Mouse (Mus musculus): Measurements from ENCODE around the gene Gas1.
A peak's percentile ranks its signal among the peaks of the same experiment; 100 is the strongest.

Gene Gas1

GRCm38 (mm10) chr13:60177106-60177796 is at the start of gene Gas1:
Gene Gas1 (minus strand): TSS chr13:60177365.
- DNase-seq (ENCODE audit: low read depth, low spot score) = peak; percentile 30

GRCm38 (mm10) chr13:60226251-60226836 is 49.2 kb upstream of the Gas1 start:
- DNase-seq (ENCODE audit: low read depth, low spot score) = no peak

- no peak for DNase-seq (ENCODE audit: low read depth, low spot score)
Observed at GRCm38 (mm10) chr13:60225736-60226135, 48.6 kb upstream of the Gas1 start.

GRCm38 (mm10) chr13:60225276-60225675 is 48.1 kb upstream of the Gas1 start:
- DNase-seq (ENCODE audit: low read depth, low spot score) = no peak

GRCm38 (mm10) chr13:60223797-60224196 is 46.6 kb upstream of the Gas1 start:
- no peak for DNase-seq (ENCODE audit: low read depth, low spot score)

GRCm38 (mm10) chr13:60222336-60222735 is 45.2 kb upstream of the Gas1 start:
- DNase-seq (ENCODE audit: low read depth, low spot score) = no peak

- no peak for DNase-seq (ENCODE audit: low read depth, low spot score)
Observed at GRCm38 (mm10) chr13:60213896-60214295, 36.7 kb upstream of the Gas1 start.

GRCm38 (mm10) chr13:60207135-60207601 is 30.0 kb upstream of the Gas1 start:
- no peak for DNase-seq (ENCODE audit: low read depth, low spot score)

GRCm38 (mm10) chr13:60204746-60205145 is 27.6 kb upstream of the Gas1 start:
- no peak for DNase-seq (ENCODE audit: low read depth, low spot score)

GRCm38 (mm10) chr13:60193273-60193672 is 16.1 kb upstream of the Gas1 start:
- DNase-seq (ENCODE audit: low read depth, low spot score) = no peak

- no peak for DNase-seq (ENCODE audit: low read depth, low spot score)
Observed at GRCm38 (mm10) chr13:60189923-60190322, 12.8 kb upstream of the Gas1 start.

GRCm38 (mm10) chr13:60188952-60189351 is 11.8 kb upstream of the Gas1 start:
- no peak for DNase-seq (ENCODE audit: low read depth, low spot score)

GRCm38 (mm10) chr13:60187276-60187675 is 10.1 kb upstream of the Gas1 start:
- DNase-seq (ENCODE audit: low read depth, low spot score) = no peak

GRCm38 (mm10) chr13:60182346-60182745 is 5.2 kb upstream of the Gas1 start:
- DNase-seq (ENCODE audit: low read depth, low spot score) = no peak

GRCm38 (mm10) chr13:60179641-60180040 is 2.5 kb upstream of the Gas1 start:
- DNase-seq (ENCODE audit: low read depth, low spot score) = no peak

GRCm38 (mm10) chr13:60178416-60178815 is 1.3 kb upstream of the Gas1 start:
- DNase-seq (ENCODE audit: low read depth, low spot score) = peak; percentile 53

- DNase-seq (ENCODE audit: low read depth, low spot score) = no peak
Observed at GRCm38 (mm10) chr13:60177797-60178110, 589 bp upstream of the Gas1 start.

GRCm38 (mm10) chr13:60176776-60177105 is 424 bp downstream of the Gas1 start:
- no peak for DNase-seq (ENCODE audit: low read depth, low spot score)

GRCm38 (mm10) chr13:60176136-60176775 is 909 bp downstream of the Gas1 start:
- no peak for DNase-seq (ENCODE audit: low read depth, low spot score)

GRCm38 (mm10) chr13:60175490-60176135 is 1.6 kb downstream of the Gas1 start:
- no peak for DNase-seq (ENCODE audit: low read depth, low spot score)

- DNase-seq (ENCODE audit: low read depth, low spot score) = no peak
Observed at GRCm38 (mm10) chr13:60174953-60175352, 2.2 kb downstream of the Gas1 start.
